Mouse (Mus musculus): ENCODE results near the gene Slc7a6.

Gene Slc7a6

GRCm38 (mm10) chr8:106140769-106141168, 27.9 kb upstream of the Slc7a6 start:
- DNase-seq = peak; percentile 62 to 81

- DNase-seq = no peak
These were observed 23.3 kb upstream of the Slc7a6 start for GRCm38 (mm10) chr8:106145331-106145730.

- no peak for DNase-seq
These were observed 22.6 kb upstream of the Slc7a6 start for GRCm38 (mm10) chr8:106146014-106146413.

GRCm38 (mm10) chr8:106147868-106148565, 20.6 kb upstream of the Slc7a6 start:
- no peak for DNase-seq

- DNase-seq = no peak
These were observed 19.6 kb upstream of the Slc7a6 start for GRCm38 (mm10) chr8:106149025-106149424.

- peak; percentile 86 to 89 for DNase-seq
These were observed 18.6 kb upstream of the Slc7a6 start, which contains the start of gene Pla2g15 for GRCm38 (mm10) chr8:106149801-106150652. Gene Pla2g15 (plus strand): TSS chr8:106150399.

GRCm38 (mm10) chr8:106150653-106151000, 18.0 kb upstream of the Slc7a6 start:
- DNase-seq = no peak

GRCm38 (mm10) chr8:106151041-106151440, 17.6 kb upstream of the Slc7a6 start:
- no peak for DNase-seq

- no peak for DNase-seq
These were observed 15.8 kb upstream of the Slc7a6 start for GRCm38 (mm10) chr8:106152876-106153275.

GRCm38 (mm10) chr8:106157419-106157818, 11.2 kb upstream of the Slc7a6 start:
- no peak for DNase-seq

- no peak for DNase-seq
These were observed 10.3 kb upstream of the Slc7a6 start for GRCm38 (mm10) chr8:106158381-106158780.

- no peak for DNase-seq
These were observed 8.8 kb upstream of the Slc7a6 start for GRCm38 (mm10) chr8:106159876-106160275.

- DNase-seq = no peak
These were observed 5.4 kb upstream of the Slc7a6 start for GRCm38 (mm10) chr8:106163251-106163650.

GRCm38 (mm10) chr8:106165460-106165859, 3.2 kb upstream of the Slc7a6 start:
- peak in 1 of 2 experiments; percentile 75 for DNase-seq

- peak; percentile 22 to 46 for DNase-seq
These were observed 618 bp downstream of the Slc7a6 start for GRCm38 (mm10) chr8:106169017-106169933.

- no peak for DNase-seq
These were observed 1.4 kb downstream of the Slc7a6 start for GRCm38 (mm10) chr8:106169934-106170480.

GRCm38 (mm10) chr8:106173566-106173965, 4.9 kb downstream of the Slc7a6 start:
- no peak for DNase-seq

GRCm38 (mm10) chr8:106176891-106177290, 8.2 kb downstream of the Slc7a6 start:
- no peak for DNase-seq

- no peak for DNase-seq
These were observed 8.9 kb downstream of the Slc7a6 start for GRCm38 (mm10) chr8:106177594-106177993.

GRCm38 (mm10) chr8:106178428-106178827, 9.8 kb downstream of the Slc7a6 start:
- DNase-seq = no peak

- no peak for DNase-seq
These were observed 17.1 kb downstream of the Slc7a6 start for GRCm38 (mm10) chr8:106185628-106186270.

- no peak for DNase-seq
These were observed 17.7 kb downstream of the Slc7a6 start for GRCm38 (mm10) chr8:106186394-106186793.

Measured in spleen, adult 18-20 months (tissue).